Comparison of ENCODE assay signal across 13 mouse cellular contexts in genomic region chr3:95310496-95310895, GRCm38 (mm10).
"Had no signal": no experiment of that assay in that cellular context is flagged by ENCODE, and none has a peak within 500 bp of the region (broad histone marks: within the 10 kb centered on the region; RNA-seq: fewer than 3 reads in every experiment).

No protein-coding gene starts in this region.

- H3K9ac ChIP-seq: heart, embryonic 13.5 days; heart, embryonic 15.5 days; hindbrain, embryonic 12.5 days; hindbrain, embryonic 13.5 days; hindbrain, embryonic 14.5 days; hindbrain, embryonic 15.5 days; intestine, embryonic 15.5 days; kidney, embryonic 15.5 days had no signal

- H3K27me3 ChIP-seq: heart, embryonic 13.5 days; heart, embryonic 15.5 days; hindbrain, embryonic 12.5 days; hindbrain, embryonic 13.5 days; hindbrain, embryonic 15.5 days; intestine, embryonic 15.5 days; kidney, embryonic 15.5 days had no signal

- H3K4me3 ChIP-seq: heart, embryonic 13.5 days; heart, embryonic 15.5 days; hindbrain, embryonic 10.5 days; hindbrain, embryonic 12.5 days; hindbrain, embryonic 13.5 days; hindbrain, embryonic 15.5 days; intestine, embryonic 15.5 days; kidney, embryonic 15.5 days; layer of hippocampus, adult 2 months; left cerebral cortex, adult 2 months had no signal

- H3K9me3 ChIP-seq: heart, embryonic 13.5 days; heart, embryonic 15.5 days; hindbrain, embryonic 10.5 days; hindbrain, embryonic 12.5 days; hindbrain, embryonic 13.5 days; hindbrain, embryonic 15.5 days; intestine, embryonic 15.5 days; kidney, embryonic 15.5 days had no signal

- H3K36me3 ChIP-seq: heart, embryonic 13.5 days; heart, embryonic 15.5 days; hindbrain, embryonic 12.5 days; hindbrain, embryonic 13.5 days; hindbrain, embryonic 15.5 days; intestine, embryonic 15.5 days; kidney, embryonic 15.5 days had no signal

- H3K27ac ChIP-seq: heart, embryonic 13.5 days; heart, embryonic 15.5 days; hindbrain, embryonic 10.5 days; hindbrain, embryonic 12.5 days; hindbrain, embryonic 13.5 days; hindbrain, embryonic 14.5 days; hindbrain, embryonic 15.5 days; hindbrain, postnatal 0 days; intestine, embryonic 15.5 days; kidney, embryonic 15.5 days; kidney, postnatal 0 days; layer of hippocampus, adult 2 months; left cerebral cortex, adult 2 months had no signal
